Mouse (Mus musculus): ENCODE measurements at regions not wholly inside any gene's neighbourhood (a gene's known extent, or its start where the extent isn't known, plus 50 kb on each side); places are given as distances from the start of the nearest gene placed in this dataset.

DNA sequence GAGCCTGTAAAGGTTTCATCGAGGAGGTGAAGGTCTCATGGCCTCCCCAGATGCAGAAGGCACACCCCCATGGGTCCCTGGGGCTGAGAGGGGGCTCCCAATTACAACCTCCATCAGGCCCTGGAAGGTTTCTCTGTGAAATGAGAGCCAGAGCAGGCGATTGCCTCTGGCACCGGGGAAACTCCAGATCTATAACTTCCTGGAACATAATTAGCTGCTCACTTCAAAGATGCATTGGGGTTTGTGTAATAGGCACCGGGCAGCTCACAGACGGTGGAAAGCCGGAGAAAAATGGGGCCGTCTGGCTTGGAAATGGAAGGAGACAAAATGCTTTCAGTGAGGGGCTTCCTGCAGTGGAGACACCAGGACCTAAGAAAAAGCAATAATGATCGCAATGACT is 151.2 kb upstream of the Mvb12b start:
- Histone ChIP-seq H3K9me3 (ENCODE audit: control insufficient read depth, low read length) (no peaks in the 10 kb centered on the region), H3K36me3 (ENCODE audit: control insufficient read depth, insufficient read depth, low read length) (no peaks in the 10 kb centered on the region), H3K9ac (ENCODE audit: low read length) (no peak overlapping the region), H3K4me2 (replicated peaks; ENCODE audit: low read depth) (no peak overlapping the region), H3K27me3 (ENCODE audit: control insufficient read depth, insufficient read depth, low read length) (no peaks in the 10 kb centered on the region), H3K4me3 (ENCODE audit: low read depth, low read length) (no peak overlapping the region), H3K27ac (replicated peaks) (no peak overlapping the region), H3K4me1 (replicated peaks; ENCODE audit: control insufficient read depth, insufficient read depth) (no peaks in the 10 kb centered on the region)
- TF ChIP-seq CTCF (IDR thresholded peaks at IDR 0.05; ENCODE audit: low read depth) (no peak), EP300 (optimal IDR thresholded peaks at IDR 0.05) (no peak)
- ATAC-seq (ENCODE audit: low FRiP score, low TSS enrichment) (no peak), DNase-seq (ENCODE audit: low spot score) (no peak)
- 64% methylated on average over 8 of the region's 8 CpGs for WGBS

DNA sequence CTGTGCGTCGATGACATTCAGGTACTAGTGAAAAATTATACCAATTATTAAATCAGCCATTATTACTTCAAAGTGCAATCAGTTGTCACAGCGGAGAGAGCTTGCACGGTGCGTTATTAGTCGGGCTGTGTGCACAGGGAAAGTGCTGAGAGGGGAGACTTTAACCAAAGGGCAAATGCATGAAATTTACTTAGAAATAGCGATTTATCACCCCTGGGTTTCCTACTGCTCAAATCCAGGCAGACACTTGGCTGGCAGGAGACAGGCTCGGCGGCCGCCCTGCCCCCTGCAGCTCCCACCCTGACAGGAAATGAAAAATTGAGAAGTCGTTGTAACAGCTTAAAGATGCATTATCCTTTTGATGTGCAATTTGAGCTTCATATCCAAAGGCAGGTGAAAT is 145.5 kb upstream of the Mvb12b start:
- H3K36me3 ChIP-seq (ENCODE audit: control insufficient read depth, insufficient read depth, low read length): no peaks in the 10 kb centered on the region
- no peaks in the 10 kb centered on the region for H3K4me1 ChIP-seq (replicated peaks; ENCODE audit: control insufficient read depth, insufficient read depth)
- no peaks in the 10 kb centered on the region for H3K9me3 ChIP-seq (ENCODE audit: control insufficient read depth, low read length)
- H3K4me3 ChIP-seq (ENCODE audit: low read depth, low read length): no peak overlapping the region
- no peak for TF ChIP-seq EP300 (optimal IDR thresholded peaks at IDR 0.05)
- no peak for TF ChIP-seq CTCF (IDR thresholded peaks at IDR 0.05; ENCODE audit: low read depth)
- 39% methylated on average over 11 of the region's 11 CpGs for WGBS
- no peak for DNase-seq (ENCODE audit: low spot score)
- H3K9ac ChIP-seq (ENCODE audit: low read length): no peak overlapping the region
- no peak overlapping the region for H3K4me2 ChIP-seq (replicated peaks; ENCODE audit: low read depth)
- ATAC-seq (ENCODE audit: low FRiP score, low TSS enrichment): no peak
- H3K27me3 ChIP-seq (ENCODE audit: control insufficient read depth, insufficient read depth, low read length): no peaks in the 10 kb centered on the region
- H3K27ac ChIP-seq (replicated peaks): no peak overlapping the region

- H3K4me2 ChIP-seq (replicated peaks; ENCODE audit: low read depth): no peak overlapping the region; the same call in 1 of the 2 replicates
- H3K4me3 ChIP-seq (ENCODE audit: low read depth, low read length): no peak overlapping the region
- no peak overlapping the region for H3K9ac ChIP-seq (ENCODE audit: low read length)
- no peak overlapping the region; the same call in 1 of the 2 replicates for H3K27ac ChIP-seq (replicated peaks)
- H3K36me3 ChIP-seq (ENCODE audit: control insufficient read depth, insufficient read depth, low read length): no peaks in the 10 kb centered on the region
- TF ChIP-seq CTCF (IDR thresholded peaks at IDR 0.05; ENCODE audit: low read depth): no peak
- TF ChIP-seq EP300 (optimal IDR thresholded peaks at IDR 0.05): no peak
- no peaks in the 10 kb centered on the region for H3K9me3 ChIP-seq (ENCODE audit: control insufficient read depth, low read length)
- ATAC-seq (ENCODE audit: low FRiP score, low TSS enrichment): peak; percentile 61
- H3K4me1 ChIP-seq (replicated peaks; ENCODE audit: control insufficient read depth, insufficient read depth): no peaks in the 10 kb centered on the region
- DNase-seq (ENCODE audit: low spot score): peak; percentile 72
- H3K27me3 ChIP-seq (ENCODE audit: control insufficient read depth, insufficient read depth, low read length): no peaks in the 10 kb centered on the region
- 22% methylated on average over 7 of the region's 7 CpGs for WGBS
These were observed 143.7 kb upstream of the Mvb12b start for GRCm38 (mm10) chr2:34031421-34031820.

GRCm38 (mm10) chr2:34031001-34031412 is 143.3 kb upstream of the Mvb12b start:
- no peak overlapping the region for H3K4me3 ChIP-seq (ENCODE audit: low read depth, low read length)
- 8% methylated on average over 11 of the region's 11 CpGs for WGBS
- H3K27me3 ChIP-seq (ENCODE audit: control insufficient read depth, insufficient read depth, low read length): no peaks in the 10 kb centered on the region
- H3K36me3 ChIP-seq (ENCODE audit: control insufficient read depth, insufficient read depth, low read length): no peaks in the 10 kb centered on the region
- no peak overlapping the region for H3K9ac ChIP-seq (ENCODE audit: low read length)
- TF ChIP-seq CTCF (IDR thresholded peaks at IDR 0.05; ENCODE audit: low read depth) (no peak), EP300 (optimal IDR thresholded peaks at IDR 0.05) (no peak)
- H3K9me3 ChIP-seq (ENCODE audit: control insufficient read depth, low read length): no peaks in the 10 kb centered on the region
- no peak overlapping the region; the same call in 1 of the 2 replicates for H3K27ac ChIP-seq (replicated peaks)
- H3K4me1 ChIP-seq (replicated peaks; ENCODE audit: control insufficient read depth, insufficient read depth): no peaks in the 10 kb centered on the region
- H3K4me2 ChIP-seq (replicated peaks; ENCODE audit: low read depth): no peak overlapping the region; the same call in 1 of the 2 replicates
- peak; percentile 34 for ATAC-seq (ENCODE audit: low FRiP score, low TSS enrichment)
- DNase-seq (ENCODE audit: low spot score): peak; percentile 27

GRCm38 (mm10) chr2:34027445-34027844 is 139.7 kb upstream of the Mvb12b start:
- 34% methylated on average over 9 of the region's 9 CpGs for WGBS
- no peaks in the 10 kb centered on the region for H3K4me1 ChIP-seq (replicated peaks; ENCODE audit: control insufficient read depth, insufficient read depth)

DNA sequence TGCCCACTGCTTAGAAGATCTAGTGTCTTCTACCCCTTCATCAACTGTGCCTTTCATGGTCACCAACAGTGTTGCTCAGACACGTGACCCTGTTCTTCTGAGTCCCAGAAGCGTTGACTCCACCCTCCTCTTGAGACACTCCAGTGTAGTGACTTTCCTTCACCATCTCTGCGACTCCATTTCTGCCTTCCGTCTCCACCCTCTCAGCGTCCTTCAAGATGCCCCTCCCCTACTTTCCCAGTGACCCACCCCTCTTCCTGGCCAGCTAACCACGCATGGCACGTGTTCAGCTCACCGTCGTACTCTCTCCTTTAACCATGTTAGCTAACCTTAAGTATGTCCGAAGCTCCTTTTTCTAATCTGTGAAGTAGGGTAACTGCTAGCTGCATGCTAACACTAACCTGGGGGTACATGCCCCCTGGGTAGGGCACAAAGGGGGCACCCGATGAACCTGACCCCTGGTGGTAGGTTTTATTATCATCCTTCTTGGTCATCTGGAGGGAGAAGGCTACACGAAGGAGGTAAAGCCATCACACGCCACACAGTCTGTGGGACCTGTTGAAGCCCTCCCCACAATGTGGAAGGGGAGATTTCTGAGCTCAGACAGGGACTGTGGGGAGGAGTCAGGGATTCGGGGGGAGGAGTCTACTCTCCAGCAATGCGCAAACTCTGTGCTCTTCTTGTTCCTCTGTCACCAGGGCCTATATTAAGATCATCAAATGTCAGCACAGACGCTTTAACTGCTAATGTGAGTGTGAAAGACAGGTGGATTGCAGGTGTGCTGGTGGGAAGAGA is 139.0 kb upstream of the Mvb12b start:
- no peaks in the 10 kb centered on the region for H3K27me3 ChIP-seq (ENCODE audit: control insufficient read depth, insufficient read depth, low read length)
- TF ChIP-seq CTCF (IDR thresholded peaks at IDR 0.05; ENCODE audit: low read depth) (peak; percentile 36), EP300 (optimal IDR thresholded peaks at IDR 0.05) (no peak)
- no peak for ATAC-seq (ENCODE audit: low FRiP score, low TSS enrichment)
- WGBS: 71% methylated on average over 16 of the region's 16 CpGs
- H3K4me2 ChIP-seq (replicated peaks; ENCODE audit: low read depth): no peak overlapping the region
- no peaks in the 10 kb centered on the region for H3K9me3 ChIP-seq (ENCODE audit: control insufficient read depth, low read length)
- H3K4me3 ChIP-seq (ENCODE audit: low read depth, low read length): no peak overlapping the region
- no peaks in the 10 kb centered on the region for H3K36me3 ChIP-seq (ENCODE audit: control insufficient read depth, insufficient read depth, low read length)
- H3K27ac ChIP-seq (replicated peaks): no peak overlapping the region
- H3K4me1 ChIP-seq (replicated peaks; ENCODE audit: control insufficient read depth, insufficient read depth): no peaks in the 10 kb centered on the region
- DNase-seq (ENCODE audit: low spot score): no peak
- no peak overlapping the region for H3K9ac ChIP-seq (ENCODE audit: low read length)

More at GRCm38 (mm10) chr2:34027445-34027844, 139.7 kb upstream of the Mvb12b start:
- no peaks in the 10 kb centered on the region for H3K27me3 ChIP-seq (ENCODE audit: control insufficient read depth, insufficient read depth, low read length)
- no peaks in the 10 kb centered on the region for H3K9me3 ChIP-seq (ENCODE audit: control insufficient read depth, low read length)
- H3K9ac ChIP-seq (ENCODE audit: low read length): no peak overlapping the region
- H3K4me3 ChIP-seq (ENCODE audit: low read depth, low read length): no peak overlapping the region
- ATAC-seq (ENCODE audit: low FRiP score, low TSS enrichment) (no peak), DNase-seq (ENCODE audit: low spot score) (peak; percentile 29)
- H3K4me2 ChIP-seq (replicated peaks; ENCODE audit: low read depth): no peak overlapping the region
- no peak for TF ChIP-seq CTCF (IDR thresholded peaks at IDR 0.05; ENCODE audit: low read depth)
- TF ChIP-seq EP300 (optimal IDR thresholded peaks at IDR 0.05): no peak
- no peak overlapping the region for H3K27ac ChIP-seq (replicated peaks)
- H3K36me3 ChIP-seq (ENCODE audit: control insufficient read depth, insufficient read depth, low read length): no peaks in the 10 kb centered on the region
